Mouse (Mus musculus) c-Kit-positive CD71-positive TER-119-positive erythroid progenitor cells, embryonic 14.5 days (primary cell): ENCODE data around the gene Zdhhc14.
A peak's percentile ranks its signal among the peaks of the same experiment; 100 is the strongest.

Source experiments
- DNase-seq: peaks from one replicate; pipeline ENCODE4 v3.0.0-alpha.2; 2013; ENCODE audit warnings: low spot score

Zdhhc14 gene

DNA sequence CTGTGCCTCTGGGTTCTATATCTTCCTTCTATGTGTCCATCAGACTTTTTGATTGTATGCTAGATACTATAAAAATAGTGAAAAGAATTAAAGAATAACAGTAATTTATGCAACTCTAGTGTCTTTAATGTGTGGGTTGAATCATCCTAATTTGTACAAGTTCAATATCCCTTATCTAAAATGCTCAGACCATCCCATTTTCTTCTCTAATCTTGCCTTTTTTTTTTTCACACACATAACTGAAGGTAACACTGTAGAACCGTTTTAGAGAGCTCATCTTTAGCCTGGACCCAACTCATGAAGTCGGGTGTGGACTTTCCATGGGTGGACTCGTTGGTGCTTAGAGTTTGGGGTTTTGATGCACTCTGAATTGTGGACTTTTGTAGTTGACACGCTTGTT is 12.6 kb downstream of the Zdhhc14 start:
- DNase-seq = no peak

DNA sequence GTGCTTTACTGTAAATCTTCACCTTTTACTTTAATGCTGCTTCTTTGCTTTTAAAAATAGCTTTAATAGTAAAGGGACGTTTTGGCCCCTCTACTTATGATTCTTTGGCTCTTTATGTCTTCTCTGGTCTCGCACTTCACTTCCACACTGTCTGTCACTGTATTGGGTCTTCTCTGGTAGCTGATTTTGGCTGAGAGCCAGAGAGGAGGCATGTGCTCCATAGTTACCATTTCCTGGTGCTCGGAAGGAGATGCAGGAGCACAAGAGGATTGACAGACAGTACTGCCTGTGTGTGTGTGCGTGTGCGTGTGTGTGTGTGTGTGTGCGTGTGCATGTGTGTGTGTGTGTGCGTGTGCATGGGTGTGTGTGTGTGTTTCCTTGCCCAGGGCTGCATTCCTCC is 14.2 kb downstream of the Zdhhc14 start:
- DNase-seq = peak; percentile 66

DNA sequence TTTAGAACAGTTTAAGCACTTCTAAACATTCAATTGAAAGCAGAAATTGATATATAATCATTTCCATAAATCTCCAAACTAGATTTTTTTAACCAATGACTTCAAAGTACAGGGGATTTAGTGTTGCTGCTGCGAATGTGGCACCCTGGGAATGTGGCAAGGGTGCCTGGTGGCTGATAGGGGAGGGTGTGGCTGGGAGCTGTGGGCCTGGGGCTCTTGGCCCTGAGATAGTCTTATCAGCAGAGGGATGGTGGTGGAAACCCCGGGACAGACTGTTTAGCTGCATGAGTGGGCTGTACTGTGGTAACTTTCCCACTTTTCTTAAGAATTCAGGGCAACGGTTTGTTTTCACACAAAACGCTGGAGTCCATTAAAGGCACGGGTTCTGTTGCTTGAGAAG is 14.6 kb downstream of the Zdhhc14 start:
- peak; percentile 84 for DNase-seq

DNA sequence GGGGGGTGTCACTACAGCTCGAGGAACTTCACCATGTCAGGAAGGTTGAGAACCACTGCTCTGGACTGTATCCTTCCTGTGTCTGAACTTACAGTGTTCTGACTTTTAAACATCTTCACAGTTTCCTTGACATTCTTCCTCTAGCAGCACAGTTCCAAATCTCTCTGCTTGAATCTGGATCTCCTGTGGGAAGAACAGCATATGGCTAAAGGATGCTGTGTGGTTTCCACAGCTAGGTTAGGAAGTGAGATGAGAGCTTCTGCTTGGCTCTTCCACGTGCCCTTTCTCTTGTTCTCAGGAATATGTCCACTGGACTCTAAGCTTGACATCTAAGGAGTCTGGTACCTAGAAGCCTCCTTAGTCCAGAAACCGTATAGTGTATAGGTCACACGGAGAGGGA is 15.7 kb downstream of the Zdhhc14 start:
- DNase-seq = no peak

DNA sequence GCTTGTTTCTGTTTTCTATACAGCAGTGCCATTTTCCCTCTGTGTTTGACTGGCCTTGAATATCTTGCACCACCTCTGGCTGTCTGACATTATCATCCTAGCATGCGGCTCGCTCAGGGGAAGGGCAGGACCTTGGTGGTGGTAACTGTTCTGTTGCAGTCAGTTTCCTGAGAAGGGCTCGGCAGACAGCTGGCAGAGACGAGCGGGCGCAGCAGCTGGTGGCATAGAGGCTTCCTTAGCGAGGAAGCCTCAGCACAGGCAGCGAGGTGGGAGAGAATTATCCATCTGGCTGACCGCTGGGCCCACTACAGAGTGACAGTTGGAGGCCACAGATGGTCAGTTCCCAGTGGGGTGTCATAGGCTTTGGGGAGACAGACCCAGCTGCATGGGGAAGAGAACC is 18.2 kb downstream of the Zdhhc14 start:
- no peak for DNase-seq

DNA sequence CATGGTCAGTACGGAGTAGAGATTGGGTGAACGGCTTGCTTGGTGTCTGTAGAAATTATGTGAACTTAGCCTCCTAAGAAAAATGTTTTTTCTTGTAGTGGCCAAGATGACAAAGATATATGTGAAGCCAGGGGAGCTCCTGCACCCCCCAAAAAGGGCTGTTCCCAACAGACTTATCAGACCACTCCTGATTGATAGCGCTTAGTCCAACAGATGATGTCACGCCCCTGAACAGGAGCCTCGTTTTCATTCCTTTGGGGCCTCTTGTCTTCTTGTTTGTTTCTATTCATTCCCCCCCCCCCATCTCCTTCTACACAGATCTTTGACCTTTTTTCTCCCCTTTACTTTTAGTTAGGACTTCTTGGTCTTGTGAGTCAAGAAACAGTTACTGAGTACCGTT is 19.4 kb downstream of the Zdhhc14 start:
- no peak for DNase-seq

DNA sequence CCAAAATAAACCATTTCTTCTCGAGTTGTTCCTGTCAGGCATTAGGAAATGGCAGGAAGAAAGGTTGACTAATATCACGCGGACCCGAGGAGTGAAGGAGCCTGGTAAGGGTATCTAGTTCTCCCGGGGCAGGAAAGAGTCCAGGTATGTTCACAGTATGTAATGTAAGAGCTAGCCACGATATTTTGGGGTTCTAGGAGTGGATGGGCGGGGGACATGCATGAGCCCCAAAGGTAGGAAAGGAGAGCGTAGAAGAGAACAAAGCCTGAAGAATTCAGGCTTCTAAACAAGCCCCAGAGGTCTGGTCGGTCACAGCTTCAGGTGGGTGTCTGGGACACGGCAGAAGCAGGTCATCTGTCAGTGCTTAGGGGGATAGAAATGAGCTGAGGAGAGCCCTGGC is 27.1 kb downstream of the Zdhhc14 start:
- no peak for DNase-seq

DNA sequence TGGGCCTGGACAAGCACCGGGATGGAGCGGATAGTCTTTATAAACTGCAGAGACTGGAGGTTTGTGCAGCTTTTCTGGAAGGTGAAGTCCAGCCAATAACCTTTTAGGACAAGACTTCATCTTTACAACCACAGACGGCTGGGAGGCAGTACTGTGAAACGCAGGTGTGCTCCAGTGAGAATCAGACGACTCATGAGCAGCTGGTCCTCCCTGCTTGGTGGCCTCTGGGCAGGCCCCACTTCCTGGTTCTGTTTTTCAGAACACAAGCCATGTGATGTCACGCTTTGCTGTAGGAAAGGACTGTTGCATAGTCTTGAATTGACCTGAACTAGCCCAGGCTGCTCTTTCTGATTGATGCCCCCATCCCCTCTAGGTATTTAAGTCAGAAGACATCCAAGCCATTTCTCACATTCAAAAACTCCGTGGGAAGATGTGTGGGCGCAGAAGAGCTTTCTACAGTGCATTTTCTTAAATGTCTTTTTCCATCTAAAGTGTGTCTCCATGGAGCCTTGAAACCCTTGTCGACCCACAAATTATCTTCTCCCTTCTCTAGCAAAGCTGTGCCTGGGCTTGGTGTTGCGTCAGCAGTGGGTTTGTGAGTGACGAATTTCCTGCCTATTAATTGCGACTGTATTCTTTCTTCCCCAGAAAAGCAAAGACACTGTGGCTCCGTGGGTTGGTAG is 27.7 kb downstream of the Zdhhc14 start:
- DNase-seq = no peak

DNA sequence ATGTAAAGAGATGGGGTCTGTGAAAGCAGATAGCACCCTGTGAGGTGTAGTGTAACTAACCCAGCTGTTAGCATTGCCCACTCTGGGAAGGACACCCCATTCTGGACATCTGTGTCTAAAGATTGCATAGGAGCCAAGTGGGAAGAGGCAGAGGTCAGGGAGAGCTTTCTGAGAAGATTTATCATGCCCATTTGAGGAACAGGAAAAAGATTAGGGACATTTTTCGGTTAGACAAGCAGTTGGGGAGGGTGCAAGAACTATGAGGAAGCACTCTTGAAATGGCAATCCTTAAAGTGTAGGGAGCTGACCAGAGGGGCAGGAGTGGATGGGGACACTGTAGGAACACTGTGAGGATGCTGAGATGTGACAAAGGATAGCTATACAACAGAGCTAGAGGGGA is 29.2 kb downstream of the Zdhhc14 start:
- DNase-seq = no peak

DNA sequence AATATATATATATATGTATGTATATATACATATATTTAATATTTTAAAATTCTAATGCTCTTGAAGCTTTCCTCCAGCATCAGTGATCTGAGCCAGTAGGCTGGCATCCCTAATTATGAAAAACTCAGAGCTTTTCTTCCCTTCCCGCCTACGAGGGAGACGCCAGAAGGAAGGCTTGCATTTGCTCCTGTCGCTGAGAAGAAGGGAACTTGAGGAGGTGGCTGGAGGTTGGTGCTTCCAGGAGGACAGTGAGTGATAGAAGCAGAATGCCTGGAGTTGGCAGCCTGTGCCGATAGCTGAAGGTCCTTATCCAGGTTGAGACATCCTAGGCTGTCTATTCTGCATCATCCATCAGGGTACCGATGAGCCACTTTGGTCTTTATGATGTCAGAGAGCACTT is 37.2 kb downstream of the Zdhhc14 start:
- no peak for DNase-seq

DNA sequence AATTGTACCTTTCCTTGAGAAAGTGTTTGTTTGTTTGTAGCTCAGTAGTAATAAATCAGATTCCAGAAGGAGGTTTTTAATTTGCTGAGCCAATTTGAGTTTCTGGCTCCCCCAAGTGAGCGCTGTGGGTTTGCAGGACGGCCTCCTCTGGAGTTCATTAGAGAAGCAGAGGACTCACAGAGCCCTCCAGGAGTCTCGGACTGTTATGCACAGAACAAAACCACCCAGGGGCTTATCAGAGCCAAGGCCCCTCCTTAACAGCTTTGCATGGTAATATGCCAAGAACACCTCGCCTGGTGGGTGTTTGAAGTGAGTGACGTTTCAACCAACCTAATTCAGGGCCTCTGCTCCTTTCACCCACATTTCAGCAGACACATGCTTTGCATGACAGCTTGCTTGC is 40.5 kb downstream of the Zdhhc14 start:
- DNase-seq = no peak

DNA sequence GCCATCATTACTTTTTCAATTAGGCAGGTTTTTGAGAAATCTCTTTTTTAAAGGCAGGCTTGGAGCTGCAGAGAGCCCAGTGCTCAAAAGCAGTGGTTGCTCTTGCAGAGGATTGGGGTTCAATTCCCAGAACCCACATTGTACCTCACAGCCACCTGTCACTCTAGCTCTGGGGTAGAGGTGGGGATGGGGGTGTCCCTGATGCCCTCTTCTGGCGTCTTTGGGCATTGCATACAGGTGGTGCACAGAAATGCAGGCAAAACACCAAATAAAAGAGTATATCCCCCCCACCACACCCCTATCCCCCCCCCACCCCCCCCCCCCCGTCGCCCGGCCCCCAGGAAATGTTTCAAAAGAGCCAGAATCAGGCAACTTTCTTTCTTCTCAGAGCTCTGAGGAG is 43.0 kb downstream of the Zdhhc14 start:
- DNase-seq = no peak

DNA sequence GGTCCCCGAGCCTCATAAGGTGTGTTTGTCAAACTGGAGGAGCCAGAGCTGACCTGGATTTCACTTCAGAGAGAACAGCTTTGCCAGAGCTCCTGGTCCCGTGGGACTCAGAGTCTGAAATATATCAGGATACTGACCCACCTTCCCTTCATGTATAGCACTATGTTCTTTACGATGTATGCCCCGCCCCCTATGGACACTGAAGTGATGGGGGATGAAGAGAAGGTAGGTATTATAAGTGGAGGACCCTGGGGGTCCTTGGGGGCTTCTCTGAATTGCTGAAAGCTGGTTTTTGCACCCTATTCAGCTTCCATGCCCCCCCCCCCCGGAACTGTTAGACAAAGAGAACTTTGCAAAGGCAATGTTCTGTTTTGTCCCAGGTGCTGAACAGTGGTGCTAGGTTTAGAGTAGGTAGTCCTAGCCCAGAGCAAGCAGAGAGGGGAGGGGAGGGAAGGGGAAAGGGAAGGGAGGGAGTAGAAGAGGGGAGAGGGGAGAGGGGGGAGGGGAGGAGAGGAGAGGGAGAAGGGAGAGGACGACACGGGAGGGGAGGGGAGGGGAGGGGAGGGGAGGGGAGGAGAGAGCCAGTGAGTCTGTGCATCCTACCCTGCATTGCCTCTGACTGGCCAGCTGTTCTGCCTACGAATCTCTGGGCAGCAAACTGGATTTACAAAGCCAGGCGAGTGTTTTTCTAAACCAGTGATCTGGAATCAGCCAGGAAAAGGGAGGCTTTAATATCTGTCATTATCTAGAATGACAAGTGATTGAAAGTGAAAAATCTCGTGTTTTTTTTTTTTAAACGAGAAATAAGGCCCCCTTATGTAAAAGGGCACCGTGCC is 44.1 kb downstream of the Zdhhc14 start:
- no peak for DNase-seq

DNA sequence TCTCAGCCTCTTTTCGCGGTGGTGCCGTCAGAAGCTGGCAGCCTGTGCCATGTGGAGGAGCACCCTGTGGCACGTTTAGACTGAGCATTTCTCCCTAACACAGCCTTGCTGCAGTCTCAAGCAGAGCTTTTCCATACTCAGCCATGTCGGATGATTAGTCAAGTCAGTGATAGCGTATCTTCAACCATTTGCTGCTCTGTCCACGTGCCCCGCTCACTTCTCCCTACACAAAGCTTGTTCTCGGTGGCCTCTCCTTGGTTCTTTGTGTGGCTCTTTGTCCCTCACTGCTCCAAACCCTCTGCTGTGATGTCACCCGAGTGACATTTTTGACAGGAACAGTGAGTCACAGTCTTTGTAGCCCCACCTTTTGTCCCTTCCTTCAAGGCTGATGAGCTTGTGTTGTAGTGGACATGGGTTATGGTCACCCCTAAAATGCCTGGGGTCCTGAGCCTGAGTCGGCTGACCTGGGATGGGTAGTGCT is 44.8 kb downstream of the Zdhhc14 start:
- DNase-seq = no peak

DNA sequence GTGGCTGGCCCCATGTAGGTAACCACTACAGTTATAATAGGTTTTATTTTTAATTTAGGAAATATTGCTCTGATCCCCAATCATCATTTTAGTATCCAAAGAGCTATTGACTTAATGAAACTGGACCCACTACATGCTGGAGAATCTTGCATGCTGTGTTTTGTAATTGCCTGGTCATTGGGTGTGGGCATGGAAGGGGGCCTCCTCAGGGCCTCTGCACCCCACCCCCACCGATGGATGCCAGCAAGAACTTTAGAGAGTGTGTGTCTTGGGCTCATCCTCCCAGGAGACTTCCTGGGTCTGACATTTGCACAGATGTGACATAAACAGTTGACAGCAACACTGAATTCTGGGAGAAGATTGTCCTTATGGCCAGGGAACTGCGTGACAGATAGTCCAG is 49.8 kb downstream of the Zdhhc14 start:
- DNase-seq = no peak

DNA sequence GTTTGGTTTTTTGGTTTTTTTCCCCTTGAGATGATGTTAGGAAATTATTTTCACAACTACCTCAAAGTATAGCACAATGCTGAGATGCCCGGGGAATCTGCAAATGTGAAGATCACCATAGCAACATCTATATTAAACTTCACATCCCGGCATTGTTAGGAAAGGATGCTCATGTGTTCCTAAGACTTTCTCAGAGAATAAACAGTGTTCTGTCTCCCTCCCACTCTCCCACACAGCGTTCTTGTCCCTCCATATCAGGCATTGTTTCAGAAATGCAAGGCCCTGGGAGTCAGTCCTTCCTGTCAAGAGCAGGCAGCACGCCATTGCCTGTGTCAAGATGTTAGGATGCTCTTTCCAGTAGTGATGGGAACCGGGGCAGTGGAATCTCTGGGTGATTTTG is 51.7 kb downstream of the Zdhhc14 start:
- DNase-seq = no peak

DNA sequence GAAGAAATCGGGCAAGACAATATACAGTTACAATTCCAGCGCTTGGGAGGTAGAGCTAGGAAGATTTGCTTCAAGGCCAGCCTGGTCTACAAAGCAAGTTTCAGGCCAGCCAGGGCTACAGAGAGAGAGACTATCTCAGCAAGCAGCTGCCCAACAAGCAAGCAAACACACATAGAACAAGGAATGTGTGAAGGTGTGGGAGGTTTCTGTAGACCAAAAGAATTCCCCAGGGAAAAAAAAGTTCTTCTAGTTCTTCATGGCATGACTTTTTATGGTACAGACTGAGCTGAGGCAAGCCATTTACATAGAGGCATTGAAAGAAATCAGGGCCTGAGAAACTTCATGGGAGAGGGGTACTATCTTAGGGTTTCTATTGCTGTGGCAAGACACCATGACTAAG is 52.7 kb downstream of the Zdhhc14 start:
- DNase-seq = no peak

DNA sequence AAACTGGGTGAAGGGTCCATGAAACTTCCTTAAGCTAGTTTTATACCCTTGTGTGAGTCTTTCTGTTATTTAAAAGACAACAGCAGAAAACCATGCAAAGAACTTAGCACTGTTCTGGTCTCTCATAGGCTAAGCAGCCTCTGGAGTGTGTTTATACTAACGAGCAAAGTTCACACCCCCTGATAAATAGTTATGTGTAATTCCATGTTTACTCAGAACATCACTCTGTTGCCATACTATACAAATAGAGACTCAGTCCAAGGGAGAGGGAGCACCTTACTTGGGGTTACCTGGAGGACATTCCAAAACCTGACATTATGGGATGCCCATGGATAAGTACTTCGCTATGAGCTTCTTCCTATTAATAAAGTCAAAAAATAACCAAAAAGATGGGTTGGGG is 56.2 kb downstream of the Zdhhc14 start:
- no peak for DNase-seq

DNA sequence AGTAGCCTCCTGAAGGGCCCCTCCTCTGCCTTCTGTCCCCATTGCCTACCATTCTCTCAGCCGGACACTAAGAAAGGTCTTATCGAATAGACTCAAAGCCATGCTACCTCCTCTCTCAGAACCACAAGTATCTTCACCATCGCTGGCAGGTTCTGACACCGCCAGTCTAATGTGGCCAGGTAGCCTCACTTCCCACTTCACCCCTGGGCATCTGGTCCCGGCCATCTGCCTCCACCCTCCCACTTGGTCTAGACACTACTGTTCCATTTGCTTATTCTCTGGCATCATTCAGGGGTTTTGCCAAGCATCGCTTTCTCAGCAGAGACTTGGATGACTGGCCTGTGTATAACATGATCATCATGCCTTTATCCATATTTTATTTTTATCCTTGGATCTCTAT is 57.1 kb downstream of the Zdhhc14 start:
- DNase-seq = no peak

DNA sequence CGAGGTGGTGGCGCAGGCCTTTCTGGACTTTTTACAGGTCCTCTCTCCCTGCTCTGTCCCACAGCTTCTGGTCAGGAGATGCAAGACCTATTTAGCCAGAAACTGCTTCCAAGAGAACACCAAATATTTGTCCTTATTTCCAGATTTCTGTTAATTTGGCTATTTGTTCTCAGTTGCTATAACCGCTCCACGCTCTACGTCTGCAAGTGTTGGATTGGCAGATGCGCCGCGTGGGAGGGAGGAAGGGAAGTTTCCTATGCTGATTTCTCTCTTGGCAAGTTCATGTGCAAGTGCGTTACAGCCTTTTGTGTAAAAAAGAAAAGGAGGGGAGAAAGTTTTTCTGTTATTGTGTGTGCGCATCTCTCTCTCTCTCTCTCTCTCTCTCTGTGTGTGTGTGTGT is 58.1 kb downstream of the Zdhhc14 start:
- no peak for DNase-seq

DNA sequence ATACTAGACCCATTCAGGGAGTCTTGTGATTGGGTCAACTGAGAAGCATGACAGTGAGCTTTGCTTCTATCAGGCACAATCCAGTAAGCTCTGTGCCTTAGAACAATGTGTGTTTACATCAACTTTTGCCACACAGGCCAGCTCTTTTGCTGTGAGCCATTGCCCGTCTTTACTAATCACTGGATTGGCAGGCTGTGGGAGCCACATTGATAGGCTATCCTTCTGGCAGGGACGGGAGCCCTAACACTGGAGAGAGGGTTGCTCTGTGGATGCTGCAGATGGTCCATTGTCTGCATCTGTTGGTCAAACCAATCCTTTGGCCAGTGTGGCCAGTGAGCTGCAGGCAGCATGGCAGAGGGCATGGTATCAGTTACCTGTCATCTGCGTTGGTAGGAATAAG is 58.8 kb downstream of the Zdhhc14 start:
- no peak for DNase-seq

DNA sequence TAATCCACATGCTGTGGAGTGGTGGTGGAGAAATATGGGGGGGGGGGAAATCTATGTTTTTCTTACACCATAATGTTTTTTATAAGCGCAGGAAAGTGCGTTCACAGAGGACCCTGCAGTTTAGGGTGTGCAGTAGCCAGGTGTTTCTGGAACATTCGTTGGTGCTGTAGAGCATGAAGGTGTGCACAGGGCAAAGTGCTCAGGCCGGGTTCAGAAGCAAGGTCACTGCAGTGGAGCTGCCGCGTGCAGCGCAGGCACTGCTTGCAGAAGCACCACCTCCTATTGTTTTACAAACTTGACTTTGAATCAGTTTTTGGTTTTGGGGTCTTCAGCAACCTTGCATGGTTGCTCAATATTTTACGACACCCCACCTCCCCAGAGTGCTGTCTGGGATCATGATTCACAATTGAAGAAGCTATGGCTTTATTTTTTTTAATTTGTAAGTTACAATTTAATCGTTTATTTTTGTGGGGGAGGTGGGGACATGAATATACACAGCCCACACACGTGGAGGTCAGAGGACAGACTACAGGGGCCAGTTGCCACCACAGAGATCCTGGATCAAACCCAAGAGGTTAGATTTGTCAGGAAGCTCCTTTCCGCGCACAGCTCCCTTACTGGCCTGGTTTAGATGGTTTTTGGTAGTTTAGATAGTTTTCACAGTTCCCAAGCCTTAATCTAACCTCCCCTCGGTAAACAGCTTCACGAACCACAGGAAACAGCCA is 59.8 kb downstream of the Zdhhc14 start:
- DNase-seq = no peak

DNA sequence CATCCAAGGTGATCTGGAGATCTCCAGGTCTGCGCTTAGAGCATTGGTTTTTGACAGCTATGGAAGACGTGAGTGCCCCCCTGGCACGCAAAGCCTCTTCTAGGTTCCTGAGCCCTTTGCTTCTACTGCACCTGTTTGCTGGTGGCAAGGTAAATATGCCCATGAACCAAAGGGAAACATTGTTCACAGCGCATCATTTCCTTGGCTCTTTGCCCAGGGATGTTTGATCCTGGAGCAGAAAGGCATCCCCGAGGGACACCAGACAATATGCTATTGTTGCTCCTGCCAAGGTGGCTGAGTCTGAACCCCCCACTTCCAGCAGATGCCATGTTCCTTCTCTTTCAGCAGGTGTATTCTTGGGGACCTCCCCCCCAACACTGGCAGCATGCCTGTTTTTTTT is 61.2 kb downstream of the Zdhhc14 start:
- no peak for DNase-seq
